Mouse (Mus musculus): ENCODE data around the gene Nptx1.
A peak's percentile ranks its signal among the peaks of the same experiment; 100 is the strongest.

Nptx1 gene

DNA sequence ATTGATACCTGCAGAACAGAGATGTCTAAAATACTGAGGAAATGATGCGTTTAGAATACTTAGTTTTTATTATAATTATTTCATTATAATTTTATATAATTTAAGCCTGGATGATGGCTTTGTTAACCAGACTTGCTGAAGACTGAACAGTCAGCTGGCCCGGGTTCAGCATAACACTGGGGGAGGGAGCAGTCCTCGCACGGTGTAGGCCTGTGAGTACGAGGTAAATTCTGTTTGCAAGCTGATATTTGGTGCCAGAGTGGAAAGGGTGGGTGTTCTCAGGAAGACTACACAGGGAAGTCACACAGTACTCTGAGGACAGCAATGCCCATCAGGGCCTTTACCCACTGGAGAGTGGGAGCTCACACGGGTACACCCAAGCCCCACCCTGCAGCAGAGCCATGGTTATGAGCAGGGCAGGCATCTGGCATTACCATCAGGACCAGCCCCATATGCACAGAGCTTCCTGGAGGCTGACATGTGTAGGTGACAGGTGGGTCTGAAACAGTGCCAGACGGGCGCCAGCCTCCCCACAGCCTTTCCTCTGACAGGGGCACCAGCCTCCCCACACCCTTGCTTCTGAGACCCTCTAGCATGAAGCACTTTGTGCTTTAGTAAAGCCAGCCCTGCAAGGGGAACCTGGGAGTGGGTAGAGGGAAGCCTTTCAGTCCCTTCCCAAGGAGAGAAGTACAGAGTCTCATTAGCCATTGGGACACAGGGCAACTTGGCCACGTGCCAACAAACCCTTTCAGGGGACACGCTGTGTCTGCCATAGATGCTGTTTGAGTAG, 3.2 kb upstream of the Nptx1 start:
- no peak for DNase-seq (ENCODE audit: low read depth)

DNA sequence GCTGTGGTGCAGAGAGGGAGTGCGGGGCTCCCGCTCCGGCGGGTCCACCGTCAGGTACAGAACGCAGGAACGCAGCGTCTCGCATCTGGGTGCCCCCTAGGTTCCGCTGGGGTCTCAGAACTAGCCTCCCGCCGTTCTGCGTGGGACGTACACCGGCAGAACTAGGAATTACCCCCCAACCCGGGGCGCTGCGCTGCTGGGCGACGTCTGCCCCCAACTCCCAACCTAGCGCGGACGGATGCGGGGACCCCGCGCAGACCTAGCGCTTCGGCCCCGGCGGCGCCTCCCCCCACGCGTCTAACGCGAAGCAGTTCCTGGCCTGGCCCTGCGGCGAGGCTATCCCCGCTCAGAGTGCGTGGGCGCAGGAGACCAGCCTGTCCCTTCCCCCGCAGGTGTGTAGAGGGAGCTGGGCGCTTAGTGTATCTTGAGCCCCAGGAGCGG, 1.8 kb upstream of the Nptx1 start:
- DNase-seq (ENCODE audit: low read depth), result no peak

DNA sequence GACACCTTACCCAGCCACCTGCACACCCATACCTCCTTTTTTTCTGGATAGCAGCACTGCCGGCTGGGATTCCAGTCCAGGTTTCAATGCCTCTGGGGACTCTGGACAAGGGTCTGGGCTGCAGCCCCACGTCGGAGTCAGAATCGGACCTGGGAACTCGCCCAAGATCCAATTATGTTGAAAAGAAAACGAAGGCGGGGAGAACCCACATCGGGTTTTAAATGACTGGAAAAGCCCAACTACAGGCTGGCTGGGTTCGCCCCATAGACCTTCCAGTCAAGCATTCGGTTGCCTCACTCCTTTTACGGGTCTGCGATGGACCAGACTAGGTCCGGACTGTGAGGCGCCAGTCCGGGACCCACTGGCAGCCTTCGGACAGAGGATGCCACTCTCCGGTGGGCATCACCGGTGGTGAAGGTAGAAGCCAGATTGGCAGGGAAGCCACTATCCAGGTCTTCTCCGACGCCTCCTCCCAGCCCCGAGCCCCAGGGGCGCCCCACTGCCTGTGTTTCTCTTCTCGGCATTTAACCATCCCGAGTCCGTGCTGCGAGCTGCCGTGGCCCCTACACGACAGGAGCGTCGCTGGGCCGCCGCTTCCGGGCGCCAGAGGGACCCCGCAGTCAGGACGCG, 1.3 kb upstream of the Nptx1 start:
- DNase-seq (ENCODE audit: low read depth), result no peak

DNA sequence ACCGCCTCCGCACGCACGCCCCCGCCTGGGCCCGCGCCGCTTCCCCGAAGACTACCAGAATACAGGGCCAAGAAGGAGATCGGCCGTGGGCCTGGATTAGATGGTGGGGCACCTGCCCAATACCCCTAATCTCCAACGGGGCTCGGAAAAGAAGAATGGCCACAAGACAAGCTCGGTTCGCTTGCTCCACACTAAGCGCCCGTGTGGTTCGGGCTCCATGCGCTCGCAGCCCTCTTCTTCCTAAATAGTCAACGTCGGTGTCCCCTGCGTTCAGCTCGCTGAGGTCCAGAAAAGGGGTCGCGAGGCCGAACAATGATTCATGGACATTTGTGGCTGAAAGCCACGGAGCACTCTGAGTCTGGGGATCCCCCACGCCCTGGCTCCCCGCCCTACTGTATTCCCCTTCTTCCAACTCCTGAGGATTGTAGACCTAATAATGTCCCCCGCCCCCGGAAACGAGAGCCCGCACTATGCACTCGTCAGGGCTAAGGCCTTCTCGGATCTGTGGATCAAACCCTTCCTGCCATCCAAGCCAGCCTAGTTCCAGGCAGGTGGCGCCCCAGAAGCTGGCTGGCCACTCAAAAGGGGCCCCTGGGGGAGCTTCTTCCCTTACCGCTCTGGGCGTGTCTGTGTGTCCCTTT, 518 bp upstream of the Nptx1 start:
- DNase-seq (ENCODE audit: low read depth), result no peak

DNA sequence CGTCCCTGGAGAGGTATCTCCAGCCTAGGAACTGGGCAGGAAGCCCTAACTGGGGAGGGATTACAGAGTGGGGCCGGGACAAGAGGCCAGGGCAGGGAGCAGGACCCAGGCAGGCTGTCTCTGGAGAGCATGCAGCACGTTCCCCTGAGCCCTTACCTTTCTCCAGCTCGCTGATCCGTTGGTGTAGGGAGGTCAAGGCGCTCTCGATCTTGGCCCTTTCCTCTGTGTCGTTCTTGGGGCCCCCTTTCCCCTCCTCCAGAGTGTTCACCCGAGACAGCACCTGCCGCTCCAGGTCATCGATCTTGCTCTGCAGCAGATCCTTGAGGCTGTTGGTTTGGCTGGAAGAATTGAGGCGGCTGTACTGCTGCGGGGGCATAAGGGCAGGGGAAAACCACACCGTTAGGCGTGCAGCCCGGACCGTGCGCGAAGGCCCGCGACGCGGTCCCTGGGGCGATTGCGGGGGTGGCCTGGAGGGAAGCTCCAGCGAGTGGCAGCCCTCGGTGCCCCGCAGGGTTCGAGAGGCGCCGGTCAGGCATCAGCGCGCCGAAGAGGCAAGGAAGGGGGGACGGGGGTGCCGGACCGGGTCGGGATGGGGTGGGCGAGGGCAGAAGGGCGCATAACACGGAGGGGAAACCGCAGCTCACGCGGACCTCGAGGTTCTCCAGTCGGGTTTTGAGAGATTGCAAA, 914 bp downstream of the Nptx1 start:
- DNase-seq (ENCODE audit: low read depth), result no peak

DNA sequence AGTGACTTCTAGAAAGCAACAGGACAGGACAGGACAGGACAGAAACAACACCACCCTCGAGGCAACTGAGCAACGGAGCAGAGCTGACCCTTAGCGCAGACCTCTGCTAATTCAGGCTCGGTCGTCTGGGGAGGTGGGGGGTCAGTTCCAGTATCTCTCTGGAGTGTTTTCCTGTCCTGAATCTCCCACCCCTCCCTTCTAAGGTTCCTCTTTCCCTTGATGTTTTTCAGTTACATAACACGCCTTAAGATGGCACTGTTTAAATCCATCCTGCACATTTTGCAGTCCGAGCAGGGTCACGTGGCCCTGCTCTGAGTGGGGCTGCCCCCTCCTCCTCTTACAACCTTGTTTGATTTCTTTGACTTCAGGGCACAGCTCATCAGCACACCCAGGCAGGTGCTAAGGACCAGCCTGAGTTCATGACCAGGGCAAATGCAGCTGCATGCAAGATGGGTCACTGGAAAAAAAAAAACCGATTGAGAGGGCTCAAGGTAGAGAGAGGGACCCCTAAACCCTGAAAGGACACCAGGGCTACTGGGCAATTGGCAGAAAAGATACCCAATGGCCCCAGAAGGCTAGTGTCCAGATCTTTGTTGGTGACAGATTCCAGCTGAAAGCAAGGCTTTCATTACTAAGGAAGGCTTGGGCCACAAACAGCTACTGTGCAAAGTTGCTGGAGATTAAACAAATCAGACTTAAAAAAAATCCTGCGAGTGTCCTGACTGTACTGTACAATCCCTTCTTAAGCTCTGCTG, 1.6 kb downstream of the Nptx1 start:
- DNase-seq (ENCODE audit: low read depth), result no peak

DNA sequence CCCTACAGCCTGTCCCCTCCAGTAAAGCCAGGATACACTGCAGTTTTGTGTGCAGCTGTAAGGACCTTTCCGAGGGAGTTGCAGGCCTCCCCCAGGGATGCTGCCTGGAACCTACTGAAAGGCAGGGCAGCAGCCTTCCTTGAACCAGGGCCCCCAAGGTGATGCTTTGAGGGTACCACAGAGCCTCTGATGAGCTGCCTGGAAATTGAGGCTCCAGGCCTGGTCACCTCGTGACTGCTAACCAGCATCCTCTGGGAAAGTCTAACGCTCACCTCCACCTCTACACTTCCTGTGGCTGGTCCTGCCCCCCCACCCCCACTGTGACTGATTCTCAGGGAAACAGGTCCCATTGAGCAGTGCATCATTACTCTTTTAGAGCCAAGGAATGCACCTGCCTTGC, 2.3 kb downstream of the Nptx1 start:
- no peak for DNase-seq (ENCODE audit: low read depth)

DNA sequence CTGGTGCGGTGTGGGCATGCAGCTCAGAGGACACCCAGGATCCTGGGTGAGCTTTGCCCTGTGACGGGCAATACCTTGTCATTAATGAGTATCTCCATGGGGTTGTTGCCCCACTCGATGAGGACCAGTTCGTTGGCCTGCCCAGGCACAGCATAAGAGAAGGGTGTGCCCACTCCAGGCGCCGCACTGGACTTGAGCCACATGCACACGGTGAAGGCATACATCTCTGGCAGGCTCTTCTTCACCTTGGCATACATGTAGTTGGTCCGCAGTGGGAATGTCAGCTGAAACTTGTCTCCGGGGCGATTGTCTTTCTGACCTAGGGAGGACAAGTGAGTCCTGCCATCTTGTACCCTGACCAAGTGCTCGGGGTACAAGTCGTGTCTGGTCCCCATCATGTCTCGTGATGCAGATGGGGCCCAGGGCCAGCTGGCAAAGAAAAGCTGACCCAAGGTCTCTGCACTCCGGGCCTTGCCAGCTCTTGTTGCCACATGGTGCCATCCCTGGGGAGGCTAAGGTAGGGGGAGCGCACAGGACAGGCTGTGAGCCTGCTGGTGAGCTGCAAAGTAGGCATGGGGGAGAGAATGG, 2.9 kb downstream of the Nptx1 start:
- no peak for DNase-seq (ENCODE audit: low read depth)

DNA sequence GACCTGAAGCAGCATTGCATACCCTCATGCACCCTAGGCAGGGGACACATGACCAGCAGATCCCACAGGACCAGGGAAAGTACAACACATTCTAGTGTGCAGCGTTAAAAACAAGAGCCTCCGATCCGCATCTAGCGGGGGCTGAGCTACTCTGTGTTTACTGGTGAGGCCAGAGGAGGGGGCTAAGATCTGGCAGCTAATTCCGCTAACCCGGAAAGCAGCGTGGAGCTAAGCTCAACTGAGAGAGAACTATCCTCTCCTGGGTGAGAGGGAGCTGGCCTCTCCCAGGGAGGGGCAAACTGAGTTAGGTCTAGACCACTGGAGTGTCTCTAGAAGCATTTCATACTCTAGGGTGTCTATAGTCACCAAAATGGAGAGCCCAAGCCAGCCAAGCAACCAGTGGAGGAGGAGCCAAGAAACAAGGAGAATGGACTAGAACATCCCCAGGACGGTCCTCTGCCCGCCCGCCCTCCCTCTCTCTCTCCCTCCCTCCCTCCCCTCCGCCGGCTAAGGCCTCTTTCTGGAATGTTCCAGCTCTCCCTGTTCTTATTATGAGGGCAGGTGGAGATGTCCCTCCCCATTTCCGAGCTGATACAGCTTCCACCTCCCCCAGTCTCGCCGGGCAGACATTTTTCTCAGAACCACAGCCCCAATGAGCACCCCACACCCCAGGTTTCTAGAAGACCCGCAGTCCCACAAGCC, 3.6 kb downstream of the Nptx1 start:
- no peak for DNase-seq (ENCODE audit: low read depth)

DNA sequence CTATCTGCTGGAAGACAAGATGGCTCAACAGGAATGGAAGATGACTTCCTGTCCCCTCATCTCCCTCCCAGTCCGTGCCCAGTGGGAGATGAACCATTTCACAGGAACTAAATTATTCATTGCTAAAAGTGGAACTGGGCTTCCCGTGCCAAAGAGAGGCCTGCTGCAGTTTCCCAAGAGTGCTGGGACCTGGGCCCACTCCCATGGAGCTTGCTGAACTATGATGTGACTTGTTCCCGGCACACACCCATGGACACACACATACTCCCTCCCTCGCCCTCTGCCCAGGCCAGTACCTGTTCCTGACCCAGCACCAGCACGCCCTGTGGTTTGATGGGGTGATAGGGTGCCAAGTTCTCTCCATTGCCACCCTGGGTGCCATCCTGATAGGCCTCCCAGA, 4.7 kb downstream of the Nptx1 start:
- no peak for DNase-seq (ENCODE audit: low read depth)

DNA sequence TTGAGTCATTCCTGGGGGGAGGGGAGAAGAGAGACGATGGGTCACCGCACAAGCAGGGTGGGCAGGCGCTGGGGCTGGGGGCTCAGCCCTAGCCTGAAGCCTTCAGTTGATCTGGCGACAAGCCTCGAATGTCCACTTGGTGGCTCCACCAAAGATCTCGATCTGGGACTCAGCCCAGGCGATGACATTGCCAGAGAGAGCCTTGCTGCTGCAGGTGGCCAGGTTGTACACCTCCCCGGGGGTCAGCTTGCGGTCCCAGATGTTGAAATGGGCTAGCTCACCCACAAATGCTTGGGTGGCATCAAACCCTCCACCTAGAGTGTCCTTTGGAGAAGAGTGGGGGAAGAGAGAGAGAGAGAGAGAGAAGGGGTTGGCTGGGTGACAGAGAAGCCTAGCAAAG, 5.2 kb downstream of the Nptx1 start:
- no peak for DNase-seq (ENCODE audit: low read depth)

DNA sequence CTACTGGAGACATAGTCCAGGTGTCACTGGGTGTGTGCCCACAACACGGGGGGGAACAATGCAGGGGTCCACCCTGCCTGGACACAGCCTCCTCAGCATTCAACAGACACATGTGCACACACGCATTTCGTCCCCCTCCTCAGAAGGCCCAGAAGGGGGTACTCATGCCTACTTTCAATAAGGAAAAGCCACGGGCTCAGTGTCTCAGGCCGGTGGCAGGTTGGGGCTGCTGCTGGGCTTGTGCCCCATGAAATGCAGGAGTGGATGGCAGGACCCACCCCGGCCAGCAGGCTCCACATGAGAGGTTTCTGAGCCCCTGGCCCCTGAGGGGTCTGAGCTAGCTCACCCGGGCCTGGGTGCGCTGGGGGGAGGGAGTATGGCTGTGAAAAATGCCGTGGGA, 6.5 kb downstream of the Nptx1 start:
- no peak for DNase-seq (ENCODE audit: low read depth)

DNA sequence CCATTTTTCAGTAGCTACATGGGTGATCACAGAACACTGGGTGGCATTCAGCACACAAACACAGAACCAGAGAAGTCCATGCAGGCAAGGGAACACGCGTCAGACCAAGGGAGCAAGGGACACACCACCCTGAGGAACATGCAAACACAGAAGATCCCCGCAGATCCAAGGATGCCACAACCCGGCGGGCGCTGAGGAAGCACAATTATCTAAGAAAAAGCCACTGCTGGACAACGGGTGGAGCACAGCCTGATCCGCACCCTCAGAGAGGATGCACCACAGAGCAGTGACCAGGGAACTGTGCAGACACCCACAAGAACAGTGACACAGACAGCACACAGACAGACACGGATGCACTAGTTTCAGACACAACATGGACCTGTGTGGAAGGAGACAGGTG, 7.0 kb downstream of the Nptx1 start:
- no peak for DNase-seq (ENCODE audit: low read depth)

DNA sequence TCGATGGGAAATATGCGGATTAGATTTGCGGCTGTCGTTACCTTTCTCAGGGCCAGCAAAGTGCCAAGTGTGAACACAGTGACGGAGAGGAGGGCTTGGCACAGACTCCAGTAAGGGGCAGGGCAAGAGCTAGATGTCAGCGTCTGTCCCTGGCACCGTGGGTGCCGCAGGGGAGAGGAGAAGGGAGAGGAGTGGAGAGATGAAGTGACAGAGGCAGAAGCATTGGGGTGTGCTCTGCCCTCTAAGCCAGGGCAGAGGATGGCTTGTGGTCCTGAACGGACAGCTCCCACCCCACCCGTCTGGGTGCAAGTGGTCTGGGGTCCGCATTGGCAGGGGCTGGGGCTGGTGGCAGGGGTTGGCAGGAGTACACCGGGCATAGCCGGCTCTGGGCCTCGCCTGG, 7.6 kb downstream of the Nptx1 start:
- DNase-seq (ENCODE audit: low read depth), result peak; percentile 22

DNA sequence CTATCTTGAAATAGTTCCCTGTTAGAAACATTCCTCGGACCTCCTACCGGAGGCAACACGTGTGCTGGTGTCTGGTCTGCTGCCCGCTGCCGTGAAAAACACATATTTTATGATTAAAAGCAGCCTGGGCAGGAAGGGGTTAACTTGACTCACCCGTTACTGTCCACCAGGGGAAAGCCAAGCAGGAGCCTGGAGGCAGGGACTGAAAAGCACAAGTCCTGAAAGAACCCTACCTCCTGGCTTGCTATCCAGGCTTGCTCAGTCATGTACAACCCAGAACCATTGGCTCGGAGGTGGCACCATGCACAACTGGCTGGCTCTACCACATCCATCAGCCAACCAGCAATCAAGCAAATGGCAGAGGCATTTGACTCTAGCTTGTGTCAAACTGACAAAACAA, 13.8 kb downstream of the Nptx1 start:
- DNase-seq (ENCODE audit: low read depth), result no peak

DNA sequence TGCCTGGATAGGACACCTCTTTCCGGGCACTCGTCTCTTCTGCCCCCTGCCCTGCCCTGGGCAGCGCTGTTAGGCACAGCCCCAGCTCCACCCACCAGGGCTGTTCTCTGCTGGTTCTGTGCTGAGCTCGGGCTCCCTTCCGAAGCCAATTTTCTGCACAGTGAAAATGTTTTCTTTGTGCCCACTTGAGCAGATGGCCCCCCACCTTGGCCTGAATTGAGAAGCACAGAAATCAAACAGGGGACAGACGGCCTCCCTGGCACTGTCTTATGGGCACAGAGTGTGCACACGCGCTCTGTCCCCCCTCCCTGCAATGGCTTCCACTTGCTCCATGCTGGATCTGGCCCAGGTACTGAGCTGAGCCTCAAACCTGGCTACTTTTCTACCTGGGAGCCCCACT, 15.1 kb downstream of the Nptx1 start:
- no peak for DNase-seq (ENCODE audit: low read depth)

DNA sequence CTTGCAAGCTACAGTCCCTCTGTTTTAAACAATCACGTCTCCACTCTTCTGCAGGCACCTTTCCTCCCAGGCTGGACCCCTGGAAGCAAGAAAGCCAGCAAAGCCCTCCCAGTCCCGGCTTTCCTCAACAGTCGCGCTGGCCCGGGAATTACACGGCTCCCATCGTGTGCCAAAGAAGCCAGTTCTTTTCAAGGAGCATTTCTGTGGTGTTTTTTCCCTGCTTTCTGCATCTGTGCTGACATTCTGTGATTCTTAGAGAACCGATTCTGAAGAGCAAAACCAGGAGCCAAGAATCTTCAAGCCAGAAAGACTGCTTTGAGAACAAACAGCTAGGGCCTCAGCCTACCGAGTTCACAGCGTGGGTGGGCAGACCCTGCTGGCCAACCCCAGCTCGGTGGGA, 18.6 kb downstream of the Nptx1 start:
- no peak for DNase-seq (ENCODE audit: low read depth)

DNA sequence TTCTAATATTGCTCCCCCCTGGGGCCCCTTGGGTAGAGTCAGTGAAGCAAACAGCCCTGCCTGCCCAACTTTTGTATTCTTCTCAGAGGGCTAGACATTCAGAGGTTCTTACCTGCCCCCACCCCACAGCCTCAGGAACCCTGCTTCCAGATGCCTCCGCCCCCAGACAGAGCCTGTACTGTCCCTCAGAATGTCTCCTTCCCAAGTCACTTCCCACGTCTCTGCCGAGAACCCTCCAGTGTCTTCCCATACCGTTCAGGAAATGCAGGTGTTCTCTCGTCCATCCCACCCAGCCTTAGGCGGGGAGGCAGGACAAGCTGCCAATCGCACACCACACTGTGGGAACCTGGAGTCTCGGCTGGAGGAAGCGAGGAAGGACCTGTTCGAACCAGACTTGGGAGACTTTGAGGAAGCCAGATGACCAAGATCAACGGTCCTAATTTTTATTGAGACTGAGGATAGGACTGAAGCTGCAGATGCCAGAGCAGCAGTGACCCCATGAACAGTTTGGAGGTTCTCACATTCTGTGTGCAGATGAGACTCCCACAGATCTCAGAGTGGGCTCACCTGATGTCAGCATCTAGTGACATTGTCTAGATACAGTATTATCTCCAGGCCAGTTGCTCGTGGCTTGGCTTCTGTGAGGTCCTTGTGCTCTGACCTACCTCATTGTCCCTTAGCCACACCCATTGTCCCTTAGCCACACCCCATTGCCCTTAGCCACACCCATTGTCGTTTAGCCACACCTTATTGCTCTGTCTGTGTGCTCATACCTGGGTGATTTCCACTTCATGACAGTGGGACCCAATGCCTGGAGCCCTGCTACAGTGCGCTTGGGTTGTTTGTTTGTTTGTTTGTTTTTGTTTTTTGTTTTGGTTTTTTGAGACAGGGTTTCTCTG, 21.2 kb downstream of the Nptx1 start:
- DNase-seq (ENCODE audit: low read depth), result no peak

DNA sequence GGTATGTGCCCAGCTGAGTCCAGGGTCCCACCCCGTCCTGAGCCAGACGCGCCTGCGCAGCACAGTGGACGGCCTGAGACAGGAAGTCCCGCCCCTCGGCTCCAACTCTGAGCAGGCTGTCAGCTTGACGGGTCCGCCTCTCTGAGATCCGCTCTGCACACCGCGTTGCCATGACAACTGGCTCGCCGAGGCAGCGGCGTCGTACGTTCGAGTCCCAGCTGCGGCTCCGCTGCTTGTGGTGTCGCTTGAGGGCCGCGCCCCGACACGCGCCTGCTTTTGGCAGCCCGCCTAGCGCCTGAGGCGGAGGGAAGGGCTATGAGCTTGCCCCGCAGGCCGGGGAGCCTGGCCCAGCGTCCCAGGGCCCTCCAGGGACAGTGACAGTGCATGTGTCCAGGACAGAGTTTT, 23.0 kb downstream of the Nptx1 start:
- DNase-seq (ENCODE audit: low read depth), result no peak

DNA sequence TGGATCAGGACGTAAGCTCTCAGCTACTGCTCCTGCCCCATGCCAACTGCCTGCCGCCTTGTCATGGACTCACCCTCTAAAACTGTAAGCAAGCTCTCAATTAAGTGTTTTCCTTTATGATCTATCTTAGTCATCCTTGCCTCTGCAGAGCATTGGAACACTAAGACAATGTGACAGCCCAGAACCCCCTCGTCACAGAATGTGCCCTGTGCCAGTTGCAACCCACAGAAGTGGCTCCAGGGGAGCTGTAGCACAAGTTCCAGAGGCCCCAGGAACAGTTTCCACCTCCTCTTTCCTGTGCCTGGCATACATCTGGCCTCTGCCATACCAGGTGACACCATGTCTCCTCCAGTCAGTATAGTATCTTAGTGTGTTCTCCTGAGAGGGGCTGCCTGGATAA, 24.2 kb downstream of the Nptx1 start:
- DNase-seq (ENCODE audit: low read depth), result no peak

Measured in 416B (cell line).